Mouse (Mus musculus) liver, embryonic 14.5 days (tissue): ENCODE results near the gene Vma21. TPM values are rescaled to one million over a fixed set of nuclear protein-coding genes. Genes with fewer than 3 reads are reported as not detected.
A peak's percentile ranks its signal among the peaks of the same experiment; 100 is the strongest.

Source experiments
- ATAC-seq: fragments of 200-750 bp; cut with Nextera tagmentation; 2 replicates; pipeline ENCODE4 v1.8.0; 2017; ENCODE audit warnings: moderate number of reproducible peaks, mild to moderate bottlenecking, moderate library complexity; ENCODE audit not compliant: insufficient read depth
- DNase-seq, 3 experiments: peaks; one replicate each; pipeline ENCODE4 v3.0.0-alpha.2; 2012 to 2013; ENCODE audit warnings: low read depth in 3 of 3, low spot score in 3 of 3
- H3K27ac ChIP-seq: fragments of 300-500 bp; sonication (generic); 2 replicates; pipeline ENCODE4 v1.5.1; 2014; ENCODE audit warnings: moderate library complexity, mild to moderate bottlenecking, control low read depth, inconsistent platforms
- H3K27me3 ChIP-seq: fragments of 300-500 bp; sonication (generic); 2 replicates; pipeline ENCODE4 v1.6.1; 2014; ENCODE audit warnings: mild to moderate bottlenecking, low read length, moderate library complexity; ENCODE audit not compliant: control insufficient read depth, insufficient read depth
- H3K36me3 ChIP-seq: fragments of 300-500 bp; sonication (generic); replicated peaks from 2 replicates; pipeline ENCODE4 v1.6.1; 2014; ENCODE audit warnings: low read depth; ENCODE audit not compliant: control insufficient read depth, insufficient read depth
- H3K4me1 ChIP-seq, 2 experiments: fragments of 200-500 bp in 1 of 2; fragments of 300-500 bp in 1 of 2; sonication (generic) in 1 of 2; replicated peaks; 2 replicates each; pipeline ENCODE4 v1.6.1; 2012 to 2014; ENCODE audit warnings: antibody characterized with exemption in 1 of 2, inconsistent platforms in 1 of 2, low read length in 1 of 2; ENCODE audit not compliant: control insufficient read depth in 2 of 2, insufficient read depth in 2 of 2
- H3K4me2 ChIP-seq: fragments of 300-500 bp; sonication (generic); 2 replicates; pipeline ENCODE4 v1.6.1; 2014; ENCODE audit warnings: low read depth, mild to moderate bottlenecking, control low read depth, moderate library complexity
- H3K4me3 ChIP-seq, 2 experiments: fragments of 200-500 bp in 1 of 2; fragments of 300-500 bp in 1 of 2; sonication (generic) in 1 of 2; 2 replicates each; pipeline ENCODE4 v1.5.1; 2012 to 2014; ENCODE audit warnings: low read depth in 2 of 2, low read length in 2 of 2, mild to moderate bottlenecking in 2 of 2, control low read depth in 1 of 2, inconsistent platforms in 1 of 2, moderate library complexity in 1 of 2; ENCODE audit not compliant: insufficient read depth in 1 of 2
- H3K9ac ChIP-seq: fragments of 300-500 bp; sonication (generic); replicated peaks from 2 replicates; pipeline ENCODE4 v1.6.1; 2014; ENCODE audit warnings: mild to moderate bottlenecking, control low read depth, moderate library complexity
- H3K9me3 ChIP-seq: fragments of 300-500 bp; sonication (generic); 2 replicates; pipeline ENCODE4 v1.6.1; 2016; ENCODE audit warnings: low read length, mixed read lengths; ENCODE audit not compliant: control insufficient read depth
- CTCF ChIP-seq: IDR thresholded peaks from 2 replicates; pipeline ENCODE4 v1.5.1; 2016; ENCODE audit warnings: antibody characterized with exemption, low read depth, control low read depth
- EP300 ChIP-seq: IDR thresholded peaks from 2 replicates; pipeline ENCODE4 v1.6.1; 2016; ENCODE audit warnings: antibody characterized with exemption, low read depth
- WGBS: fragments of 180-500 bp; shearing (Covaris S2); extraction: QIAGEN DNeasy Blood & Tissue Kit; methylation state at CpG from one replicate; pipeline ENCODE4 v1.1.7; 2014; ENCODE audit not compliant: insufficient replicate concordance; 5-methylcytosine and 5-hydroxymethylcytosine counted together
- polyA plus RNA-seq, 2 experiments: library from polyadenylated mRNA; depleted of rRNA in 1 of 2; stranded (reverse) in 1 of 2; unstranded in 1 of 2; fragments of >200 nt; fragmentation: Nextera tagmentation in 1 of 2; extraction: Ambion mirVana in 1 of 2; gene quantifications; 2 replicates each; pipeline versions ENCODE4 v1.2.1 to v1.2.3; 2012 to 2014

The Vma21 gene
- polyA plus RNA-seq, 2 experiments, result 4.1 to 23.4 TPM

GRCm38 (mm10) chrX:71811966-71812835, 3.5 kb upstream of the Vma21 start:
- ATAC-seq (no peak), DNase-seq (no peak)
- no peak overlapping the region for H3K27ac ChIP-seq
- no peak overlapping the region for H3K4me3 ChIP-seq
- no peak overlapping the region for H3K9ac ChIP-seq
- 23% methylated on average over 5 of the region's 5 CpGs for WGBS
- H3K27me3 ChIP-seq, result no peaks in the 10 kb centered on the region
- H3K4me1 ChIP-seq, result peaks cover 0 to 4% of the 10 kb centered on the region in 2 experiments; a peak in 2 of 4 replicates
- TF ChIP-seq CTCF, result no peak
- no peak for TF ChIP-seq EP300
- H3K9me3 ChIP-seq, result no peaks in the 10 kb centered on the region
- H3K36me3 ChIP-seq, result no peaks in the 10 kb centered on the region
- H3K4me2 ChIP-seq, result no peak overlapping the region

- Histone ChIP-seq H3K36me3 (no peaks in the 10 kb centered on the region), H3K4me1 (peaks cover 0 to 4% of the 10 kb centered on the region in 2 experiments; a peak in 2 of 4 replicates), H3K4me2 (peak overlapping the region; percentile 70), H3K27me3 (no peaks in the 10 kb centered on the region), H3K9me3 (no peaks in the 10 kb centered on the region), H3K9ac (peak overlapping the region; percentile 81), H3K27ac (peak overlapping the region; percentile 65), H3K4me3 (peak overlapping the region; percentile 64 to 72)
- DNase-seq, result peak; percentile 59 to 60 (median 60)
- TF ChIP-seq CTCF, result no peak
- no peak for TF ChIP-seq EP300
- 15% methylated on average over 49 of the region's 52 CpGs for WGBS
- ATAC-seq, result peak; percentile 99
Measured at GRCm38 (mm10) chrX:71816401-71816857, 705 bp downstream of the Vma21 start.

- peaks cover 0 to 4% of the 10 kb centered on the region in 2 experiments; a peak in 2 of 4 replicates for H3K4me1 ChIP-seq
- TF ChIP-seq CTCF (no peak), EP300 (no peak)
- H3K27ac ChIP-seq, result peak overlapping the region; percentile 65
- ATAC-seq (peak; percentile 55), DNase-seq (peak; percentile 10 to 19 (median 13))
- H3K36me3 ChIP-seq, result no peaks in the 10 kb centered on the region
- no peaks in the 10 kb centered on the region for H3K27me3 ChIP-seq
- no peaks in the 10 kb centered on the region for H3K9me3 ChIP-seq
- H3K4me3 ChIP-seq, result peak overlapping the region; percentile 64 to 72
- 16% methylated on average over 14 of the region's 14 CpGs for WGBS
- peak overlapping the region; percentile 81 for H3K9ac ChIP-seq
- peak overlapping the region; percentile 70 for H3K4me2 ChIP-seq
Measured at GRCm38 (mm10) chrX:71816931-71817361, 1.2 kb downstream of the Vma21 start.

GRCm38 (mm10) chrX:71838911-71839310, 23.2 kb downstream of the Vma21 start:
- Histone ChIP-seq H3K4me1 (no peaks in the 10 kb centered on the region), H3K9ac (no peak overlapping the region), H3K4me3 (no peak overlapping the region), H3K9me3 (no peaks in the 10 kb centered on the region), H3K27me3 (no peaks in the 10 kb centered on the region), H3K27ac (no peak overlapping the region), H3K36me3 (no peaks in the 10 kb centered on the region), H3K4me2 (no peak overlapping the region)
- DNase-seq, result no peak
- WGBS, result 62% methylated on average over 4 of the region's 4 CpGs
- TF ChIP-seq EP300, result no peak
- no peak for TF ChIP-seq CTCF
- no peak for ATAC-seq

GRCm38 (mm10) chrX:71846696-71847095, 31.0 kb downstream of the Vma21 start:
- no peak overlapping the region for H3K9ac ChIP-seq
- H3K4me3 ChIP-seq, result no peak overlapping the region
- no peak for TF ChIP-seq CTCF
- no peak for TF ChIP-seq EP300
- no peak for DNase-seq
- no peaks in the 10 kb centered on the region for H3K4me1 ChIP-seq
- no peak for ATAC-seq
- 58% methylated on average over 4 of the region's 4 CpGs for WGBS
- H3K36me3 ChIP-seq, result no peaks in the 10 kb centered on the region
- no peaks in the 10 kb centered on the region for H3K9me3 ChIP-seq
- no peaks in the 10 kb centered on the region for H3K27me3 ChIP-seq
- H3K27ac ChIP-seq, result no peak overlapping the region
- no peak overlapping the region for H3K4me2 ChIP-seq
